Mouse (Mus musculus) layer of hippocampus, adult 11-12 months (tissue): ENCODE data around the gene Otop2.

Experiments
- DNase-seq: peaks from one replicate; pipeline ENCODE4 v3.0.0; 2022; ENCODE audit warnings: low spot score

Gene Otop2

GRCm38 (mm10) chr11:115306863-115307262, at the start of gene Otop2:
TSS of gene Otop2 (plus strand) at chr11:115307163.
- no peak for DNase-seq

DNA sequence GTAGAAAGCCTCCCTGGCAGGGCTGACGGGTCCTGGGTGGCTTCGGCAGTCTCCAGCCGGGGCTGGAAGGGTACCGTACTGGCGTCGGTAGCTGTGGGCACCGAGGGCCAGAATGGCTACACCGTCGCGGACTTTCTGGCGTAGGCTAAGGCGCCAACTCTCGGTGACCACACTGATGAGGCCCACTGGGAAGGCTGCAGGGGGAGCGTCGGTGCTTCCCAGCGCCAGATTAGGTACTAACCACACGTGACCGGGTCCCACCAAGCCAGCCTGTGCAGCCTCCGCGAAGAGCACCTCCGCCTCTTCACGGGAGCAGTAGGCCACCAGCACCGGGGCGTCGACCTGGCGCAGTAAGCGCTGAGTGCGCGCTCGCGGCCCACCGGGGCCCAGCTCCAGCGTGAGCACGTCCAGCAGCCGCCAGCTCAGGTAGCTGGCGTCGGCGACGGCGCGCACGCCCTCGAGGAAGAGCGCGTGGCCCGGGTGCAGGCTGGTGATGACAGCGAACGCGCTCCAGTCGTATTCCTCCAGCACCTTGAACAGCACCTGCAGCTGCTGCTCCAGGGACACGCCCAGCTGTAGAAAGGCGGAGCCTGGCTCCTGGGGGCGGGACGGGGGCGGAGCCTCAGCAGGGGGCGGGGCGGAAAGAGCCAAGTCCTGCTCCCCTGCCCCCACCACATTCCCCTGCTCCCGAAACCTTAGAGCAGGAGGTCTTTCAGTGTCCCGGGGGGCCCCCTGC, 49.0 kb upstream of the Otop2 start:
- DNase-seq = no peak

DNA sequence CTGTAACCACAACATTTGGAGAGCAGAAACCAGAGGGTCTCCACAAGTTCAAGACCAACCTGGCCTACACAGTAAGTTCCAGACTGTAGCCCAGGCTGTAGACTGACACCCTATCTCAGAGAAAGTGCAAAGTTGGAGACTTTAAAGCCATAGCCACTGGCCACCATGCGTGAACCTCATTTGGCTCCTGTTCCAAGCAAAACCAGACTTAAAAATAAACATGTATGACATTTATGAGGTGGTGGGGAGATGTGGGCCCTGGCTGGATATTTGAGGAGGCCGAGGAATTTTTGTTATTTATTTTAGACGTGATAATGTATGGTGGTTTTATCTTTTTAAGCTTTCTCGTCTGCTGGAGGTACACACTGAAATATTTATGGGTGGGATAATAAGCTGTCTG, 47.8 kb upstream of the Otop2 start:
- DNase-seq = no peak

GRCm38 (mm10) chr11:115262954-115263353, 44.0 kb upstream of the Otop2 start:
- no peak for DNase-seq

DNA sequence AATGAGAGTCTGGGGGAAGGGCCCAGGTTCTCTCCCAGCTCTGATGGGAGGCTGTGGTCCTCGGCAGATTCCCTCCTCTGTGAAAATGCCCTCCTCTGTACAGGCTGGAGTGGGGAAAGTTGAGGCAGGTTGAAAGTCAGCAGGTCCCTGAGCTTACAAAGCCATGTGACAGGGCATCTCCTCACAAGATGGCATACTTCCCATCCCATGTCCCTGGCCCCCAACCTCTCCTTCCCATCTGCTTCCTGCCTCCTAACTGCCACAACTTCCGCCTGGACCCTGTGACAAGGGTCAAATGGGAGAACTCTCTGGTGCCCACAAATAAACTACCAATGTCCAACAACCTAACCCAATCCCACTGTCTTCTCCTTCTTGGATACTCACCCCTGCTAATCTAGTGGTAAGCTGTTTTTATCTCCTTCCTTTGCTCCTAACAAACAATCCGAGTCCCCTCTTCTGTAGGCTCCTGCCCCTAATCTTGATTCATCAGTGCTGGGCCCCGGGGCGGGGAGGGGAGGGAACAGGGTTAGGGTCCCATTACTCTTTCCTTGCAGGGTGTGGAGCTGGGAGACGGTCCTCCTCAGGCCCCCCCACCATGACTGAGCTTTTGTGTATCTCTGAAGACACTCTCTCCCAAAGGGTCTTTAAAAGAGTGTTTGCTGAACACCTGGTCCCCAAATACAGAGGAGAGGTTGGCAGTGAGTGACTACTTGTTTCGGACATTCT, 42.7 kb upstream of the Otop2 start:
- DNase-seq = no peak

GRCm38 (mm10) chr11:115264862-115265668, 41.9 kb upstream of the Otop2 start:
- no peak for DNase-seq

GRCm38 (mm10) chr11:115265771-115266399, 41.1 kb upstream of the Otop2 start:
- no peak for DNase-seq

- DNase-seq = no peak
These were observed 40.6 kb upstream of the Otop2 start for GRCm38 (mm10) chr11:115266400-115266778.

- no peak for DNase-seq
These were observed 39.7 kb upstream of the Otop2 start, which contains the start of gene Grin2c for GRCm38 (mm10) chr11:115267061-115267883. TSS of gene Grin2c (minus strand) at chr11:115267243.

GRCm38 (mm10) chr11:115267958-115268357, 39.0 kb upstream of the Otop2 start:
- DNase-seq = no peak

DNA sequence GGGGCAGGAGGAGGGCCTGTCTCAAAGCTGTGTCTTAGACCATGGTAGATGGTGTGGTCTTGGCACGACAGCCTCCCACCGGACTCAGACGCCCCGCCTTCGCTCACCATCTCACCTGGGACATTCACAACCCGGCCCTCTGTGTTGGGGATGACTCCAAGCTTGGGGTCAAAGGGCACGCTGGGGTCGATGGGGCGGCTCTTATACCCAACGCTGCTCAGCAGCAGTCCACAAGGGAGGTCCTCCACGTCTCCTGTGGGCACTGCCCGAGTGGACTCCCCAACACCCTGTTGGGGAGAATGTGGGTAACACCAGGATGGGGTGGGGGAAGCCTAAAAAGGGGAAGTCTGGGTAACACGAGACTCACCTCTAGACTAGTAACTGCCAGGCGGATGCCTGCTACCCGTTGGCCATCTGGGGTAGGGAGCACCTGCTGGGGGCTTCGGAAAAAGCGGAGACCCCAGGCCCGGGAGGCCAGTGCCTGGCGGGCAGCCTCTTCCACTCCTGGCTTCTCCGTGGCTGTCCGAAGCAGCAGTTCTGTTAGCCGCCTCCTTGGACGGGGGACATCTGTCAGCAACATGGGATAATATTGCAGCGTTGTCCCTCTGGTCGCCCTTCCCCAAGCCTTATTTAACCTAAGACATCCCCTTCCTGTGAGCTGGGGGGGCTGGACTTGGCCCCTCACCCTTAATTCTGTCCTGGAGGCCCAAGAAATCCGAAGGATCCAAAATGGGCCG, 37.5 kb upstream of the Otop2 start:
- DNase-seq = no peak

GRCm38 (mm10) chr11:115270148-115270861, 36.7 kb upstream of the Otop2 start:
- DNase-seq = peak; percentile 84

DNA sequence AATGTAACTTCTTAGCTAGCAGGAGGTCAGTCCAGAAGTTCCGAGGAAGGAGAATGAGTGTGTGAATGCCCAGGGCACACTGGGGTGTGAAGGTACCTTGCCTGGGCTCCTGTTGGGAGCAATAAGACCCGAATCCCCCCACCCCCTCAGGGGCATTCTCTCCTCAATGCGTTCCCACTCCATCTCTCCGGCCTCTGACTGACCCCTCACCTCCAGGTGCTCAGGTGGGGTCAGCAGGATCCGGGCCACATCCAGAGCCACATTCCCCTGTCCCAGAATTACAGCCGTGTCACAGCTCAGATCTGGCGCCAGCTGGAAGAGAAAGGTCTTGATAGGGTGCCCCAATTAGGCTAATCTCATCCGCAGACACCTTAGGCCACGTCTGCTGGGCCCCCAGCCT, 35.9 kb upstream of the Otop2 start:
- DNase-seq = no peak

DNA sequence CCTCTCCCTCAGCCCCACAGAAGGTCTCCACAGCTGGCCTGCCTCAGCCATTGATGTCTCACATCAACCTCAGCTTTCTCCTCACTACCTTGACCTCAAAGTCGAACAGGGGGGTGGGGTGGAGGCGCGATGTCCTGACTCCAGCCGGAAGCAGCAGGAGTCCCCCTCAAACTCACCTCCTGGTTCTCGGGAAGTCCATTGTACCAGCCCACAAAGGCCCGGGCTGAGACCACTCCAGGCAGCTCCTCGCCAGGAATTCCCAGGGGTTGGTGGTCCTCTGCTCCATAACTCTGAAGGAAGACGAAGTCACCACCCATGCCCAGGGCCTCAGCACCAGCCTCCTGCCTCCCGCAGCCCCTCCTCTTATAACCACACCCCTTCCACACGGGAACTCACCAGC, 35.5 kb upstream of the Otop2 start:
- DNase-seq = no peak

GRCm38 (mm10) chr11:115272894-115273498, 34.0 kb upstream of the Otop2 start:
- no peak for DNase-seq

DNA sequence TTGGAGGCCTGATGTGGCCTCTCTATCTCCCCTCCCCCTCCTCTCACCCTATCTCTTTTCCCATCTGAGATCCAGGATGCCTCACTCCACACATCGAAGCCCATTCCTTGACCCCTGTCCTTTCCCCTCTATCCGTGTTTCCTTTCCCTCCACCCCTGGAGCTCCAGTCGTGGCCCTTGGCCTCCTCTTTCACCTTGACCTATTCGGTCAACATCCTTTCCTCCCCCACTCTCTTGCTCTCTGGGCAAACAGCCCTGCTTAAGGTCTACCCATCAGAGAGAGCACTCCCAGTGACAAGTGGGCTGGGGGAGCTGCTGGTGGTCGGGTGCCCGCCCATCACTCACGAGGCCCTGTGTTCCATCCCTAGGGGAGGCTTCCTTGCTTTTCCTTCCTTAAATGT, 33.2 kb upstream of the Otop2 start:
- DNase-seq = no peak

DNA sequence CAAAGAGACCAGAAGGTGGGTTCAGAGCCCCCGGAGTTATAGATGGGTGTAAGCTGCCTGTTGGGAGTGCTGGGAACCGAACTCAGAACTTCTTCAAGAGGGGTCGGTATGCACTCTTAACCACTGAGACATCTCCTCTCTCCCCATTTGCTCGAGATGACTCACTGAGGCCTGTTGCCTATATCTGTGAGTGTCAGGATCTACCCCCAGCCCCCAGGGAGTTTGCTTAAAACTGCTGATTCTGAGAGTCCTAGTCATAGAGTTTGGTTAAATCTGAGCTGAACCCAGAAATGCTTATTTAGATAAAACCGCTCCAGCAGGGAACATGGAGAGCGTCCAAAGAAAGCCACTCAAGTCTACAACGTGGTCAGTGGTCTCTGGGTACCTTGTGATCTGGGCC, 32.8 kb upstream of the Otop2 start:
- DNase-seq = no peak

DNA sequence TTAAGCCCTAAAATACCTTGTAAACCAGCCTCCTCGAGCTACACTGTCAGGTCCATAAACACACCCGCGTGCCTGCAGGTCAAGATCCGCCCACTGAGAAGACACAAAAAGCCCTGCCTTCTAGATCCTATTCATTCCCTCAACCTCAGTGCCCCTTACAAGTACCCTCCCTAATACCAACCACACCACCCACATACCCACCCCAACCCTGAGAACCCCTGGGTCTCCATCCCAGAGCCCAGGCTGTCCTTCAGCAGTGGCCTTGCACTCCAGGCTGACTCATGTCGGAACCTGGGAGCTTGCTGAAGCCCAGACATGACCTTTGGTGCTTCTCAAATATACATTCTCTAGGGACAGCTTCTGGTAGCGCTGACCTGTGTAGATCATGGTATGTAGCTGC, 32.2 kb upstream of the Otop2 start:
- DNase-seq = no peak

- no peak for DNase-seq
These were observed 31.5 kb upstream of the Otop2 start for GRCm38 (mm10) chr11:115275509-115275908.

- DNase-seq = no peak
These were observed 31.0 kb upstream of the Otop2 start for GRCm38 (mm10) chr11:115275954-115276353.
